Mouse (Mus musculus) limb, embryonic 11.5 days (tissue): ENCODE measurements around the gene Ppt2. TPM values are rescaled to one million over a fixed set of nuclear protein-coding genes. Genes with fewer than 3 reads are reported as not detected.

ENCODE experiments used
- ATAC-seq: fragments of 200-750 bp; cut with Nextera tagmentation; 2 replicates; pipeline ENCODE4 v1.8.0; 2017; ENCODE audit warnings: low read depth; ENCODE audit not compliant: insufficient number of reproducible peaks, low FRiP score, low TSS enrichment
- DNase-seq: peaks from one replicate; pipeline ENCODE4 v3.0.0-alpha.2; 2015; ENCODE audit warnings: low spot score
- H3K27ac ChIP-seq: fragments of 300-500 bp; sonication (generic); replicated peaks from 2 replicates; pipeline ENCODE4 v1.5.1; 2014; ENCODE audit warnings: low read depth, mild to moderate bottlenecking, low read length
- H3K27me3 ChIP-seq: fragments of 300-500 bp; sonication (generic); 2 replicates; pipeline ENCODE4 v1.6.1; 2014; ENCODE audit warnings: mild to moderate bottlenecking, low read length, mixed read lengths; ENCODE audit not compliant: control insufficient read depth, insufficient read depth
- H3K36me3 ChIP-seq: fragments of 300-500 bp; sonication (generic); 2 replicates; pipeline ENCODE4 v1.6.1; 2014; ENCODE audit warnings: mild to moderate bottlenecking, low read length, moderate library complexity, mixed read lengths; ENCODE audit not compliant: control insufficient read depth, insufficient read depth
- H3K4me1 ChIP-seq: fragments of 300-500 bp; sonication (generic); 2 replicates; pipeline ENCODE4 v1.6.1; 2014; ENCODE audit warnings: low read length, mixed read lengths; ENCODE audit not compliant: control insufficient read depth, insufficient read depth
- H3K4me2 ChIP-seq: fragments of 300-500 bp; sonication (generic); 2 replicates; pipeline ENCODE4 v1.6.1; 2014; ENCODE audit warnings: low read depth, mild to moderate bottlenecking, moderate library complexity; ENCODE audit not compliant: severe bottlenecking
- H3K4me3 ChIP-seq: fragments of 300-500 bp; sonication (generic); 2 replicates; pipeline ENCODE4 v1.5.1; 2014; ENCODE audit warnings: low read depth, low read length
- H3K9ac ChIP-seq: fragments of 300-500 bp; sonication (generic); 2 replicates; pipeline ENCODE4 v1.6.1; 2014; ENCODE audit warnings: mild to moderate bottlenecking, low read length
- H3K9me3 ChIP-seq: fragments of 300-500 bp; sonication (generic); 2 replicates; pipeline ENCODE4 v1.6.1; 2016; ENCODE audit warnings: low read length; ENCODE audit not compliant: control insufficient read depth
- WGBS: fragments of 180-500 bp; shearing (Covaris S2); extraction: QIAGEN DNeasy Blood & Tissue Kit; methylation state at CpG from one replicate; pipeline ENCODE4 v1.1.7; 2014; 5-methylcytosine and 5-hydroxymethylcytosine counted together
- polyA plus RNA-seq: library from polyadenylated mRNA; unstranded; fragments of >200 nt; fragmentation: Nextera tagmentation; extraction: Ambion mirVana; gene quantifications from 2 replicates; pipeline ENCODE4 v1.2.1, GENCODE M21; 2014

Gene Ppt2
- polyA plus RNA-seq, 1 experiment from 2014 or later: 26.1 TPM

GRCm38 (mm10) chr17:34605609-34606008 is 22.7 kb downstream of the Ppt2 start:
- ATAC-seq: peak; percentile 14
- H3K9ac ChIP-seq: peak overlapping the region; percentile 89
- H3K4me1 ChIP-seq: peaks cover 16% of the 10 kb centered on the region
- peaks cover 4% of the 10 kb centered on the region; the same call in 1 of the 2 replicates for H3K36me3 ChIP-seq
- H3K9me3 ChIP-seq: no peaks in the 10 kb centered on the region
- H3K4me3 ChIP-seq: peak overlapping the region; percentile 96
- under 1% methylated on average over 23 of the region's 30 CpGs for WGBS
- peak overlapping the region; percentile 72; the same call in 1 of the 2 replicates for H3K27ac ChIP-seq
- H3K27me3 ChIP-seq: no peaks in the 10 kb centered on the region
- peak overlapping the region; percentile 93 for H3K4me2 ChIP-seq
- DNase-seq: peak; percentile 97

GRCm38 (mm10) chr17:34604511-34605237 is 23.6 kb downstream of the Ppt2 start:
- Histone ChIP-seq H3K4me2 (peak overlapping the region; percentile 93), H3K4me3 (peak overlapping the region; percentile 96), H3K4me1 (peaks cover 16% of the 10 kb centered on the region), H3K27me3 (no peaks in the 10 kb centered on the region), H3K27ac (peak overlapping the region; percentile 72), H3K9ac (peak overlapping the region; percentile 89), H3K9me3 (no peaks in the 10 kb centered on the region), H3K36me3 (peaks cover 7% of the 10 kb centered on the region; the same call in 1 of the 2 replicates)
- no peak for ATAC-seq
- no peak for DNase-seq
- 10% methylated on average over 24 of the region's 24 CpGs for WGBS

- Histone ChIP-seq H3K4me2 (peak within 1 kb of the TSS; percentile 93), H3K27ac (peak within 1 kb of the TSS; percentile 72), H3K27me3 (no peaks in the 10 kb centered on the region), H3K9ac (peak within 1 kb of the TSS; percentile 89), H3K9me3 (no peaks in the 10 kb centered on the region), H3K4me1 (peaks cover 16% of the 10 kb centered on the region), H3K4me3 (peak within 1 kb of the TSS; percentile 96), H3K36me3 (peaks cover 7% of the 10 kb centered on the region; the same call in 1 of the 2 replicates)
- DNase-seq: peak; percentile 99
- peak; percentile 90 for ATAC-seq
- WGBS: 0% methylated on average over 35 of the region's 35 CpGs
Observed at GRCm38 (mm10) chr17:34604061-34604508, 24.2 kb downstream of the Ppt2 start, which contains the start of gene Agpat1. Gene Agpat1 (plus strand): TSS chr17:34604262.

GRCm38 (mm10) chr17:34603375-34604060 is 24.8 kb downstream of the Ppt2 start, which contains the start of gene Rnf5:
Gene Rnf5 (minus strand): TSS chr17:34603690.
- WGBS: under 1% methylated on average over 30 of the region's 30 CpGs
- Histone ChIP-seq H3K4me3 (peak within 1 kb of the TSS; percentile 96), H3K9ac (peak within 1 kb of the TSS; percentile 66), H3K4me1 (peaks cover 16% of the 10 kb centered on the region), H3K9me3 (no peaks in the 10 kb centered on the region), H3K4me2 (peak within 1 kb of the TSS; percentile 93), H3K27ac (peak within 1 kb of the TSS; percentile 49), H3K27me3 (no peaks in the 10 kb centered on the region), H3K36me3 (peaks cover 7% of the 10 kb centered on the region; the same call in 1 of the 2 replicates)
- ATAC-seq (peak; percentile 97), DNase-seq (peak; percentile 99)

- H3K27me3 ChIP-seq: no peaks in the 10 kb centered on the region
- 85% methylated on average over 12 of the region's 12 CpGs for WGBS
- H3K4me1 ChIP-seq: peaks cover 25% of the 10 kb centered on the region
- no peaks in the 10 kb centered on the region for H3K9me3 ChIP-seq
- 0 out of 2 replicates have a peak overlapping the region, but pooled peaks have one; percentile 73 for H3K4me2 ChIP-seq
- H3K36me3 ChIP-seq: peaks cover 7% of the 10 kb centered on the region; the same call in 1 of the 2 replicates
- no peak overlapping the region for H3K9ac ChIP-seq
- no peak for ATAC-seq
- no peak overlapping the region for H3K27ac ChIP-seq
- no peak for DNase-seq
- no peak overlapping the region for H3K4me3 ChIP-seq
Observed at GRCm38 (mm10) chr17:34601796-34602195, 26.5 kb downstream of the Ppt2 start.

- Histone ChIP-seq H3K4me2 (no peak overlapping the region), H3K4me3 (no peak overlapping the region), H3K27me3 (no peaks in the 10 kb centered on the region), H3K36me3 (peaks cover 12% of the 10 kb centered on the region; the same call in 1 of the 2 replicates), H3K27ac (no peak overlapping the region), H3K9me3 (no peaks in the 10 kb centered on the region), H3K4me1 (peaks cover 17% of the 10 kb centered on the region), H3K9ac (no peak overlapping the region)
- DNase-seq: no peak
- 81% methylated on average over 9 of the region's 9 CpGs for WGBS
- ATAC-seq: no peak
Observed at GRCm38 (mm10) chr17:34599891-34600290, 28.4 kb downstream of the Ppt2 start.

- Histone ChIP-seq H3K9ac (no peak within 1 kb of the TSS), H3K9me3 (no peaks in the 10 kb centered on the region), H3K27ac (no peak within 1 kb of the TSS), H3K27me3 (no peaks in the 10 kb centered on the region), H3K4me1 (peaks cover 25% of the 10 kb centered on the region), H3K36me3 (peaks cover 15% of the 10 kb centered on the region; the same call in 1 of the 2 replicates), H3K4me3 (no peak within 1 kb of the TSS), H3K4me2 (no peak within 1 kb of the TSS)
- WGBS: 14% methylated on average over 6 of the region's 6 CpGs
- no peak for ATAC-seq
- no peak for DNase-seq
Observed at GRCm38 (mm10) chr17:34597566-34598095, 30.7 kb downstream of the Ppt2 start, which contains the start of gene Ager. Gene Ager (plus strand): TSS chr17:34597862.

GRCm38 (mm10) chr17:34596098-34596497 is 32.2 kb downstream of the Ppt2 start:
- H3K4me2 ChIP-seq: no peak overlapping the region
- WGBS: 75% methylated on average over 8 of the region's 8 CpGs
- no peak overlapping the region for H3K4me3 ChIP-seq
- no peaks in the 10 kb centered on the region for H3K9me3 ChIP-seq
- H3K36me3 ChIP-seq: peaks cover 12% of the 10 kb centered on the region; the same call in 1 of the 2 replicates
- no peak for DNase-seq
- no peaks in the 10 kb centered on the region for H3K27me3 ChIP-seq
- H3K27ac ChIP-seq: no peak overlapping the region
- H3K4me1 ChIP-seq: peaks cover 28% of the 10 kb centered on the region
- no peak overlapping the region for H3K9ac ChIP-seq
- ATAC-seq: no peak
